Mouse (Mus musculus) right cerebral cortex, adult 18-20 months (tissue): ENCODE measurements at regions not wholly inside any gene's neighbourhood (a gene's known extent, or its start where the extent isn't known, plus 50 kb on each side); places are given as distances from the start of the nearest gene placed in this dataset.
A peak's percentile ranks its signal among the peaks of the same experiment; 100 is the strongest.

Experiments
- DNase-seq: peaks from one replicate; pipeline ENCODE4 v3.0.0; 2022; ENCODE audit warnings: mixed read lengths

DNA sequence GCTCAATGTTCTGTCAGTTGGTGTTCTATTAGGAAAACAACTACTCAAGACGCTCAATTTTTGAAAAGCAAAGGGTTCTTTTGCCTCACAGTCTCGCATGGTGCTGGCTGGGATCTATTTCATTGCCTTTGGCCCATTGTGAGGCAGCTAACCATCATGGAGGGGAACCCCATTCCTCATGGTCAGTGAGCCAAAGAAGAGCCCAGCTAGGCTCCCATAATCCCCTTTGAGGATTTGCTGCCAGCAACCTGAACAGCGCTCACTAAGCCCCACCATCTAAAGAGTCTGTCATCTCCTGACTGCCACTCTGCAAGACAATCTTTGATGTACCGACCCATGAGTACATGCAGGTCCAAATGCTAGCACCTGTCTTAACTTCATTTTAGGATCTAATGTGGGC, 53.1 kb upstream of the Galnt7 start:
- DNase-seq = no peak

DNA sequence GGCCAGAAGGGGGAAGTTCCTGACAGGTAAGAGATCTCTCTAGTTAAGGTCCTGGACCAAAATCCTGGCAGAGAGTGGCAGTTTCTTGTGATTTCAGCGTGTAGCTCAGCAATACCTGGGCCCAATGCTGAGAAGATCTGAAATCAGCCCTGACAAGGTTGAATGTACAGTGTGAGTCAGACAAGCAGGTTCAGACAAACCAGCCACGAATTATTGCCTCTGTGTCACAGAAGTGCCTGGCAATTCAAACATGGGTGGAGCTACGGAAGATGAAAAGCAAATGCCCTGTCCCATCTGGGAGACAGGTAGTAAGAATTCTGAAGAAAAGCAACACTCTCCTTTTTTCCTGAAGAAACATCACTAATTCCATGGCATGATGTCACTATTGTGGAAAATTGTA, 51.3 kb upstream of the Galnt7 start:
- no peak for DNase-seq

DNA sequence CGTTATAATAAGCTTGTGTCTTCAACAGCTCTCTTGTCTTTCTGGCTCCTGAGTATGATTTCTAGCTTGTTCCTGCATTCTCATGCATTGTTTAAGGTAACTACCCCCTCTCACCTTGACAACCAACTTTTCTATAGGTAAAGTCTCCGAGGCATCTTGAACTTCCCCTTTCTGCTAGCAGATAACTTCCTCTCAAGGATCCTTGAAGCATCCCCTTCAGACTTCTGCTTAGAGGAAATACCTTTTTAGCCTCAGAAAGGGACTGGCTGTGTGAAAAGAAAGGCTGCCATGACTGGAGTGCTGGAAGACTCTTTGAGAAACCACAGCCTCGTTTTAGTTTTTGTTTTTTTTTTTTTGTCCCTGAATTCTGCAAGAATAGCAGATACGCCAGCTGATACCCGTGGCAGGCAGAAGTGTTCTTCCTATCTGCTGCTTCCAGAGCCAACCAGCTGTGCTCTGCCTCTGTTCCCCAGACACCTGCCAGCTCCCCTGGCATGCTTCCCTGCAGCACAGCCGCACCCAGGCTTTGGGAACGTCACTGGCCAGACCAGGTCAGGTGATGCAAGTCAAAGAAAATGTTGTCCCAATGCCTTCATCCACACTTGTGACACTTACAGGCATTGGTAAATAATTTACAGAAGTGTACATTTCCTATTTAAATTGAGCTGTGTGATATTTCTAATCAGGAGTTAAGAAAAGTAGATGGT, 49.7 kb upstream of the Galnt7 start:
- DNase-seq = peak; percentile 29
